Mouse (Mus musculus) lung, embryonic 15.5 days (tissue): ENCODE data around the gene Slc10a1. TPM values are rescaled to one million over a fixed set of nuclear protein-coding genes. Genes with fewer than 3 reads are reported as not detected.

Source experiments
- ATAC-seq: fragments of 200-750 bp; cut with Nextera tagmentation; 2 replicates; pipeline ENCODE4 v1.8.0; 2017; ENCODE audit warnings: moderate number of reproducible peaks, borderline replicate concordance; ENCODE audit not compliant: low FRiP score, low TSS enrichment; ENCODE audit errors: extremely low read depth
- H3K27ac ChIP-seq: fragments of 300-500 bp; sonication (generic); 2 replicates; pipeline ENCODE4 v1.5.1; 2015; ENCODE audit warnings: moderate library complexity, mild to moderate bottlenecking, inconsistent platforms
- H3K27me3 ChIP-seq: fragments of 300-500 bp; sonication (generic); 2 replicates; pipeline ENCODE4 v1.6.1; 2015; ENCODE audit warnings: inconsistent platforms
- H3K36me3 ChIP-seq: fragments of 300-500 bp; sonication (generic); 2 replicates; pipeline ENCODE4 v1.6.1; 2015; ENCODE audit warnings: inconsistent platforms
- H3K4me1 ChIP-seq: fragments of 300-500 bp; sonication (generic); 2 replicates; pipeline ENCODE4 v1.6.1; 2015; ENCODE audit warnings: inconsistent platforms
- H3K4me2 ChIP-seq: fragments of 300-500 bp; sonication (generic); 2 replicates; pipeline ENCODE4 v1.6.1; 2015; ENCODE audit warnings: inconsistent platforms, mild to moderate bottlenecking, moderate library complexity
- H3K4me3 ChIP-seq: fragments of 300-500 bp; sonication (generic); 2 replicates; pipeline ENCODE4 v1.5.1; 2015; ENCODE audit warnings: mild to moderate bottlenecking, inconsistent platforms
- H3K9ac ChIP-seq: fragments of 300-500 bp; sonication (generic); 2 replicates; pipeline ENCODE4 v1.6.1; 2015; ENCODE audit warnings: inconsistent platforms
- H3K9me3 ChIP-seq: fragments of 300-500 bp; sonication (generic); 2 replicates; pipeline ENCODE4 v1.6.1; 2016; ENCODE audit warnings: inconsistent platforms
- WGBS: fragments of 180-500 bp; shearing (Covaris S2); methylation state at CpG from one replicate; pipeline ENCODE4 v1.1.7; 2015; 5-methylcytosine and 5-hydroxymethylcytosine counted together
- polyA plus RNA-seq: library from polyadenylated mRNA; unstranded; fragments of >200 nt; fragmentation: Nextera tagmentation; extraction: Ambion mirVana; gene quantifications from 2 replicates; pipeline ENCODE4 v1.2.1, GENCODE M21; 2015

The Slc10a1 gene
- polyA plus RNA-seq, 1 experiment from 2014 or later: 1.1 TPM

DNA sequence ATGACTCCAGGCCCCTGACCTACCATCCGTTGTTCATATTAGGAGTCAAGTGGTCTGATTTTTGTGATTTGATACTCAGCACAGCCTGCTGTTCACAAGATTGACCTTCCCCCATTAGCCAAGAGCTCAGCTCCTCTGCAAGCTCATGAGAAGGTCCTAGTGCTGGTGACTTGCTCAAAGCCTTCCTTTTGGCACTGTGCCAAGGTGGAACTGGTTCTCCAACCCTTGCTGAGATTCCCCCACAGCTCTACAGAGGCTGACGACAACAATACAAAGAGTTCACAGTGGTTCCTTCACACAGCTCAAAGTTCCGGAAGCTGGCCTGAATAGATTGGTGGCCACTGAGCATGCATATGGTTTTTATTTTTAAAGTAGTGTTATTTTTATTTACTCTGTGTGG, 44.3 kb downstream of the Slc10a1 start:
- Histone ChIP-seq H3K4me1 (peaks cover 14% of the 10 kb centered on the region), H3K27ac (peak overlapping the region; percentile 64), H3K4me3 (no peak overlapping the region), H3K9me3 (no peaks in the 10 kb centered on the region), H3K9ac (no peak overlapping the region), H3K4me2 (peak overlapping the region; percentile 13; the same call in 1 of the 2 replicates), H3K36me3 (no peaks in the 10 kb centered on the region), H3K27me3 (no peaks in the 10 kb centered on the region)
- peak; percentile 76; the same call in 1 of the 2 replicates for ATAC-seq
- WGBS: 39% methylated on average over 3 of the region's 3 CpGs

GRCm38 (mm10) chr12:80923602-80924001, 44.9 kb downstream of the Slc10a1 start:
- H3K9me3 ChIP-seq: no peaks in the 10 kb centered on the region
- H3K4me1 ChIP-seq: peaks cover 14% of the 10 kb centered on the region
- WGBS: 40% methylated on average over 5 of the region's 5 CpGs
- no peaks in the 10 kb centered on the region for H3K36me3 ChIP-seq
- peak overlapping the region; percentile 64 for H3K27ac ChIP-seq
- H3K4me3 ChIP-seq: no peak overlapping the region
- no peaks in the 10 kb centered on the region for H3K27me3 ChIP-seq
- H3K4me2 ChIP-seq: peak overlapping the region; percentile 41; the same call in 1 of the 2 replicates
- H3K9ac ChIP-seq: no peak overlapping the region
- ATAC-seq: no peak; the same call in 1 of the 2 replicates

GRCm38 (mm10) chr12:80922869-80923268, 45.6 kb downstream of the Slc10a1 start:
- Histone ChIP-seq H3K27me3 (no peaks in the 10 kb centered on the region), H3K4me2 (peak overlapping the region; percentile 41), H3K9me3 (no peaks in the 10 kb centered on the region), H3K36me3 (no peaks in the 10 kb centered on the region), H3K27ac (peak overlapping the region; percentile 64; the same call in 1 of the 2 replicates), H3K4me3 (no peak overlapping the region), H3K9ac (no peak overlapping the region), H3K4me1 (peaks cover 14% of the 10 kb centered on the region)
- WGBS: 10% methylated on average over 7 of the region's 7 CpGs
- no peak for ATAC-seq

DNA sequence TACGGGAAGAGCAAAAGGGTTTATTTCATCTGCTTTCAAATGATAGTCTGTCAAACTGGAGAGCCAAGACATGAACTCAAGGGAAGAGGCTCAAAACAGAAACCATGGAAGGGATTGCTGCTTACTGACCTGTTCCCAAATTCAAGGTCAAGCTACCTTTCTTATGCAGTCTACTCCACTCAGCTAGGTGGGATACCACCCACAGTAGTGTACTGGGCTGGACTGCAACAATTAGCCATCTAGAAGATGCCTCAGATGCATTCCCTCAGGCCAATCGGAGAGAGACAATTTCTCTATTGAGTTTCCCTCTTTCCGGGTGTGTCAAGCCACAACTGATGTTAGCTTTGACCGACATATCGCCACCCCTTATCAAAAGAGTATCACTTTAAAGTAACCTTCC, 47.2 kb downstream of the Slc10a1 start:
- peaks cover 14% of the 10 kb centered on the region for H3K4me1 ChIP-seq
- no peak for ATAC-seq
- no peak overlapping the region for H3K4me2 ChIP-seq
- no peak overlapping the region for H3K9ac ChIP-seq
- 86% methylated on average over 5 of the region's 5 CpGs for WGBS
- no peak overlapping the region for H3K4me3 ChIP-seq
- H3K36me3 ChIP-seq: no peaks in the 10 kb centered on the region
- no peaks in the 10 kb centered on the region for H3K9me3 ChIP-seq
- no peaks in the 10 kb centered on the region for H3K27me3 ChIP-seq
- H3K27ac ChIP-seq: no peak overlapping the region

- 51% methylated on average over 7 of the region's 7 CpGs for WGBS
- Histone ChIP-seq H3K27me3 (no peaks in the 10 kb centered on the region), H3K4me2 (no peak overlapping the region), H3K36me3 (no peaks in the 10 kb centered on the region), H3K4me3 (no peak overlapping the region), H3K9ac (no peak overlapping the region), H3K4me1 (no peaks in the 10 kb centered on the region), H3K27ac (no peak overlapping the region), H3K9me3 (no peaks in the 10 kb centered on the region)
- ATAC-seq: no peak
These were observed 50.7 kb downstream of the Slc10a1 start for GRCm38 (mm10) chr12:80917764-80918163.

- no peaks in the 10 kb centered on the region for H3K4me1 ChIP-seq
- H3K27ac ChIP-seq: no peak overlapping the region
- H3K4me3 ChIP-seq: no peak overlapping the region
- no peaks in the 10 kb centered on the region for H3K36me3 ChIP-seq
- H3K9me3 ChIP-seq: no peaks in the 10 kb centered on the region
- 66% methylated on average over 8 of the region's 8 CpGs for WGBS
- H3K9ac ChIP-seq: no peak overlapping the region
- no peak for ATAC-seq
- H3K4me2 ChIP-seq: no peak overlapping the region
- no peaks in the 10 kb centered on the region for H3K27me3 ChIP-seq
These were observed 58.9 kb downstream of the Slc10a1 start for GRCm38 (mm10) chr12:80909631-80910030.

Other genes with a start within 250 kb of the Slc10a1 start
- 0.06 and 0.10 TPM in 2 replicates for gene Ccdc177, start 208.0 kb downstream of the Slc10a1 start, polyA plus RNA-seq
- gene Susd6, start 178.2 kb downstream of the Slc10a1 start, polyA plus RNA-seq: 17.3 and 17.4 TPM in 2 replicates
- 570 and 583 TPM in 2 replicates for gene Srsf5, start 23.2 kb downstream of the Slc10a1 start, polyA plus RNA-seq
- 1.2 and 1.3 TPM in 2 replicates for gene Smoc1, start 58.1 kb upstream of the Slc10a1 start, polyA plus RNA-seq